Mouse (Mus musculus) cerebellum, postnatal 4 days (tissue): ENCODE results near the gene Mlf1.

Experiments used
- DNase-seq, 2 experiments: peaks; one replicate each; pipeline ENCODE4 v3.0.0; 2022; ENCODE audit warnings: low spot score in 2 of 2, mixed read lengths in 1 of 2

Mlf1 gene

GRCm38 (mm10) chr3:67373872-67374271, at the start of gene Mlf1:
Gene Mlf1, plus strand, starts transcription at chr3:67374097.
- DNase-seq: peak; percentile 89 to 93

GRCm38 (mm10) chr3:67339558-67339957, 34.3 kb upstream of the Mlf1 start:
- no peak for DNase-seq

DNA sequence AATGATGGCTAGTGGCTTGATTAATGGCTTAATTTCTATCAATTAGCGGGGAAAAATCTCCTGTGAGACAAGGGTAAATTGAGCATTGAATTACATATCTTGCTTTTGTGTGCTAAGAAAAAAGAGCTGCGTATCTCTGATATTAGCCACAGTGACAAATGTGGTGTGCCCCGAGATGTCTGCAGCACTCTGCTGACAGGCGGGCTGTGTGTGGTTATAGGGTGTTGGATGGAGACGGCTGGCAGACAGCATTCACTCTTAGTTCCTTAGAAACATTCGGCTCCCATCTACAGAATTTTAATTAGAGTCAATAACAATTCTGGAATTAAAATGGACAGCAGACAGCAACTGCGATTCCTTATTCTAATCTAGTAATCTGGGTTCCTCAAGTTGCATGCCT, 33.0 kb upstream of the Mlf1 start:
- no peak for DNase-seq

GRCm38 (mm10) chr3:67343004-67343662, 30.8 kb upstream of the Mlf1 start:
- DNase-seq: no peak

DNA sequence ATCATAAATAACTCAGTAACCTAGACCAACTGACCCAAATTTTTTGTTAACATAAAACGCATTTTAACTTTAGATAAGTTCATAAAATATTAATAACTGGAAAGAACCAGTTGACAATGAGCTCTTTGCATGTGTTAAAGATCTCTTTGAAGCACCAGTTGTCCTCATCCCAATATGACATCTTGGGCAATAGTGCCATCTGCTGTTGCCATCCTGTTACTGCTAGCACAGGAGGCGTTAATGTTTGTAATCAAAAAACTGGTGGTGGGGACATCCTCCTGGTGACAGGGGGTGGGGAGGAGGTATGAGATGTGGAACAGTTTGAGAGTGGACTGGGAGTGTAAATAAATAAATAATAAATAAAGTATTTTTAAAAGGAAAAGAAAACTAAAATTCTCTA, 29.3 kb upstream of the Mlf1 start:
- DNase-seq: peak; percentile 43 to 71

GRCm38 (mm10) chr3:67346674-67347073, 27.2 kb upstream of the Mlf1 start:
- DNase-seq: no peak

DNA sequence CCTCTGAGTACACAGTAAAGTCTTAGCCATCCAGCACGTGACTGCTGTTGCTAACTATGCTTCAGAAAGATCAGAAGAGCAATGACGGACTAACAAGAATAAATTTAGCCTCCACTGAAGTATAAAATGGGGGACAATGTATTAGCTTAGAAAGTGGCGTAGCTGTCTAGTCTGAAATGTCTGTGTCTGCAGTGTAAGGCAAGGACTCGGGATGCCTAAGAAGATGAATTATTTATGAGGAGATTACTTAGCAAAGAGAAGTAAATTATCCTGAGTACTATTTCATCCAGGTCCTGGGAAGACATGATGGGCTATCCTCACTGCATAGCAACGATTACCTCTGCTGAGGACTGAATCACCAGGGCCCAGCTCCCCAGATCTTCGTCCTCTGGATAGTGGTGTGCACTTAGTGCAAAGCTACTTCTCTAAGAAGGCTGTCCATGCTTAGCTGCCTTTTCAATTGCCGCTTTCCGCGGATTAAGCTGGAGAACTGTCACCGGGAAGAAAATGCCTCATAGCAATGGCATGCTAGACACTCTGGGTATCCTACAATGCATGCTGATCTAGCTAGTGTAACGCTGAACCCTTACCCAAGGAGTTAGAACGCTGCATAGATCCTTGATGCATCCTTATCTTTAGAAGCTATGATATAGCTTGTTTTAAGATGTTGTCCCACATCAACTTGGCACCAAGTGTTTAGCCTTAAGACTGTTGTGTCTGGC, 22.3 kb upstream of the Mlf1 start:
- DNase-seq: no peak

- peak in 1 of 2 experiments; percentile 43 for DNase-seq
Observed at GRCm38 (mm10) chr3:67352128-67352762, 21.7 kb upstream of the Mlf1 start.

DNA sequence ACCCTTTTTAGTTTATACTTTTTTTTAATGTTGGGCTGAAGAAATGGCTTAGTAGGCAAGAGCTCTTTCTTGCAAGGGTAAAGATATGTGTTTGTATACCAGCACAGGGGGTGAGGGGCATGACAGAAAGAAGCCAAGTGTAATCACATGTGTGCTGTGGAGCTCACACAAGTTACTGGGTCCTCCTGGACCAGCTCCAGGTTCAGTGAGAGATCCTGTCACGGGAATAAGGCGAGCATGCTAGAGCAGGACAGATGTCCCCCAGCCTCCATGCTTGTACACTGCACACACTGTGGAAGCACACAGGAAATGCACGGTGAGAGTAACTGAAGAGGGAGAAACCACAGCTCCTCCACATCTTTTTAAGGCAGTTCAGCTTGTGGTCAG, 21.1 kb upstream of the Mlf1 start:
- DNase-seq: no peak

GRCm38 (mm10) chr3:67358376-67358775, 15.5 kb upstream of the Mlf1 start:
- no peak for DNase-seq

DNA sequence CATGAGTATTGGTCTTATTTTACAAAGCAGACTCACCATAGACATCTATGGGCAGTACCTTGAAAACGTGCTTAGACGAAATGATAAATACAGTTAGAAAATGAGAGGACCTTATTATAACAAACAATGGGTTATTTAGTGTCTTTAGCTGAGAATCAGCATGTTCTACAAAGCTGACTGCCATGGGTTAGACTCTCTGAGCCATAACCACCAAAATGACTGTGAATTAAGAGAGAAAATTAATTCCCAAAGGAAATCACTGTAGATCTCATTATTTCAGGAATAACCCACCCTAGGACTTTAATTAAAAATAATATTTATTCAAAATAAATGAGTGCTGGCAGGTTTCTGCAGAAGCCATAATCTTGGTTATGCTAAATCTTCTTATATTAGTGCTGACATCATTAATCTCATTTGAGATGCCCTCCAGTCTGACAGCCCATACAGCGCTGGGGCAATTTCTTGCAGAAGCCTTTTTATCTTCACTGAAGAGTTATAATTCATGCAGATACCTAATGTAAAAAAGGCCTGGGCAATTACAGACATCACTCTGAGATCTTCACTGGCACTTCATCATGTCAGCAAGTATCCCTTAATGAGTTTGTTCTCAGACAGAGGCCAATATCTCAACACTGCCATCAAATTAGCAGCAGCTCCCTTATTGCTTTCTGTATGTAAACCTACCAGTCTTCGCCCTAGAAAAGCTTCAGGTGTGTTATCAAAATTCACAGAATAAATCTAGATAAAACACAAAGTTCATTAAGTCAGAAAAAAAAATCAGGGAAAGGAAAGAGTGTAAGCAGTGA, 7.6 kb upstream of the Mlf1 start:
- DNase-seq: no peak

GRCm38 (mm10) chr3:67367481-67367880, 6.4 kb upstream of the Mlf1 start:
- DNase-seq: no peak

DNA sequence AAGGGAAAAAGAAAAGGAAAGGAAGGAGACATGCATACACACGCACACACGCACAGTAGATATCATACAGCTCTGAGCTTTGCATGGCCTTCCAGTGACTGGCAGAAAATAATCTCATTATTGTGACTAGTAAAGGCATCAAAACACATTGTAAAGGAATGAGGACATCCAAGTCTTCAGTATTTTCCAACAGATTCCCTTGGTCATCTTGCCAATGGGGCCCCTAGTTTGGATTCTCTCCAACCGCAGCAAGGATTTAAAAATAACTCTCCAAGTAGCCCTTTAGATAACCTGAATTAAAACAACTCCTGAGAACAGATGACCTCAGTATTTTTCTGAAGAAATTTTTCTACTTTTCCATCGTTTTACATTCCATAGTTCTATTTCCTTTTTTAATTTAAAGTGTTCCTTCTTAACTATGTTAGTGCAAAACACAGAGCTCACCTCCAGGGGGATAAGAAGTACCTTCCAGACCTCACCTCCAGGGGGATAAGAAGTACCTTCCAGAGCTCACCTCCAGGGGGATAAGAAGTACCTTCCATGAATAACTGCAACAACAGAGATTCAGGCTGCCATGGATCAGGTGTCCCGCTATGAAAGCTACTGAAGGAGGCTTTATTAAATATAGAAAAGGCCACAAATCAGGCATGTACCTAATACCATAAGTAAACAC, 4.4 kb upstream of the Mlf1 start:
- no peak for DNase-seq

DNA sequence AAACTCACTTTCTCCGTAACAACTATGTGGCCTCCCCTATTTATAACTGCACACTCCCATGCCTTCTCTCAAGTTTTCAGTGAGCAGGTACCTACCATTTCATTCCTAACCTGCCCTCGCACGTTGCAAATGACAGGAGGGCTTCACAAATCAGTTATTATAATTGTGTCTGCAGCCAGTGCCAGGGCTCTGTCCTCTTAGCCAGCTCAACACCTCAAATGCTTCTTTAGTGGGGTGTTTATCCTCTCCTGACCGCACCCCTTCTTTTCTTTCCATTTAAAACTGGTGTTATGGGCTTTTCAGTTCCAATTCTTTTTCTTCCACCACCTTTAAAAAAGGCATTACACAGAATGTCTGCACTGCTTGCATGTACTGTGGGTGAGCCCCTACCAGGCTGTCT, 1.7 kb upstream of the Mlf1 start:
- DNase-seq: no peak

DNA sequence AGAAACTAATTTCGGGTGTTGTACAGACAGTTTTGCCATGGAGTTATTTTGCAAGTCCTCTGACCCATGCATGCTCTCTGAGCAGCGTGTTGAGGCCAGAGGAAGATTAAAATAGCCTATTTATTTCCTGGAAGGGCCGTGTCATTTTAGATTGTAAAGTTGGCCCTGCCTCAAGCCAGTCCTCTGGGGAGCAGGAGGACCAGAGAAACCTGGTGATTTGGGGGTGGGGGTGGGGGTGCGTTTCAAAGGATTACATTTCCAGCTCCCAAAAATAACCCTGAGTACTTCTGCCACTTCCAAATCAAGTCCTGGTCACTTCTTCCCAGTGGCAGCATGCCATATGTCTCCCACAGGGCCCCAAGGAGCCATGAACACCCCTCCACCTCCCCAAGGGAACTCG, 1.1 kb upstream of the Mlf1 start:
- DNase-seq: no peak

GRCm38 (mm10) chr3:67374360-67374778, 472 bp downstream of the Mlf1 start:
- DNase-seq: no peak

DNA sequence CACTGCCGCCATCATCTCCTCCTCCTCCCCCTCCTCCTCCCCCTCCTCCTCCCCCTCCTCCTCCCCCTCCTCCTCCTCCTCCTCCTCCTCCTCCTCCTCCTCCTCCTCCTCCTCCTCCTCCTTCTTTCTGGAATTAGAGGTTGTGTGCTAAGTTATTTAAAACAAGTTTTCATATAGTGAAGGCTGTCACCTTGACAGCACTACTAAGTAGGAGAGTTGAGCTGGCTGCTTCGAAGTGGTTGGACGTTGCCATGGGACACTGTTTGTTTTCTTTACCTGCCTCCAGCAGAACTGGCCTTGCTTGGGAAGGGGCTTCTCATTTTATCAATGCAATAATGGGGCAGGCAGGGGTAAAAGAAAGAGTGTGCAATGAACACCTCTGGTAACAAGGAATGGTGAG, 1.2 kb downstream of the Mlf1 start, which contains the start of gene Gm17402:
Gene Gm17402, minus strand, starts transcription at position 101 of the 400 bp plus-strand sequence.
- DNase-seq: no peak

GRCm38 (mm10) chr3:67378215-67378614, 4.3 kb downstream of the Mlf1 start:
- no peak for DNase-seq

DNA sequence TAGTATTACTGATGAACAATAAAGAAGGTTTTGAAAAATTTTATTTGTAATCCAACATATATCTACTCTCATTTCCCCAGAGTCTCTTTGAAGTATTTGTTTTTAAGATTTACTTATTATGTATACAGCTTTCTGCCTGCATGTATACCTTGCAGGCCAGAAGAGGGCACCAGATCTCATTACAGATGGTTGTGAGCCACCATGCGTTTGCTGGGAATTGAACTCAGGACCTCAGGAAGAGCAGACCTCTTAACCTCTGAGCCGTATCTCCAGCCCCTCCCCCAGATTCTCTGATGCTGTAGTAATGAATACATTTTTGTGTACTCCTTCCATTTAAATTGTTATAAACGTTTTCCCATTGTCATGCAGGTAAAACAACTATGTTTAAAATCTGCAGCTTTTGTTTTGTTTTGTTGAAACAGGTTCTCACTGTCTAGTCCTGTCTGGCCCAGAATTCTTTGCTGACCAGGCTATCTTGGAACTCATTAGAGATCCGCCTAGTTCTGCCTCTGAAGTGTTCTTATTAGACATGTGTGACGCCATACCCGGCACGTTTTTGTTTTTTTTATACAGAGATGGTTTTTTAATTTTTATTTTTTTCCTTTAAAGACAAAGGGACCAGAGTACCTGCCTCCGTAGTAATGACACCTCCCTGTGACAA, 55.6 kb downstream of the Mlf1 start:
- DNase-seq: no peak

GRCm38 (mm10) chr3:67429999-67430380, 56.1 kb downstream of the Mlf1 start, which contains the start of gene Gfm1:
Gene Gfm1, plus strand, starts transcription at chr3:67430096.
- DNase-seq: peak; percentile 75 to 90

GRCm38 (mm10) chr3:67434011-67434410, 60.1 kb downstream of the Mlf1 start:
- no peak for DNase-seq
